Mouse (Mus musculus) limb, embryonic 10.5 days (tissue): ENCODE data around the gene Hook2. TPM values are rescaled to one million over a fixed set of nuclear protein-coding genes. Genes with fewer than 3 reads are reported as not detected.

Source experiments
- DNase-seq: peaks from one replicate; pipeline ENCODE4 v3.0.0-alpha.2; 2017; ENCODE audit warnings: low spot score
- H3K27ac ChIP-seq: fragments of 300-500 bp; sonication (generic); 2 replicates; pipeline ENCODE4 v1.5.1; 2016; ENCODE audit warnings: mild to moderate bottlenecking
- H3K27me3 ChIP-seq: fragments of 300-500 bp; sonication (generic); 2 replicates; pipeline ENCODE4 v1.6.1; 2016; ENCODE audit warnings: low read depth, mild to moderate bottlenecking; ENCODE audit not compliant: poor library complexity, severe bottlenecking
- H3K36me3 ChIP-seq: fragments of 300-500 bp; sonication (generic); 2 replicates; pipeline ENCODE4 v1.6.1; 2016; ENCODE audit warnings: mild to moderate bottlenecking, moderate library complexity
- H3K4me1 ChIP-seq: fragments of 300-500 bp; sonication (generic); 2 replicates; pipeline ENCODE4 v1.6.1; 2016
- H3K4me3 ChIP-seq: fragments of 300-500 bp; sonication (generic); 2 replicates; pipeline ENCODE4 v1.5.1; 2016; ENCODE audit warnings: mild to moderate bottlenecking, moderate library complexity
- H3K9me3 ChIP-seq: fragments of 300-500 bp; sonication (generic); replicated peaks from 2 replicates; pipeline ENCODE4 v1.6.1; 2016; ENCODE audit warnings: mild to moderate bottlenecking
- WGBS: fragments of 180-500 bp; shearing (Covaris S2); methylation state at CpG from one replicate; pipeline ENCODE4 v1.1.7; 2016; 5-methylcytosine and 5-hydroxymethylcytosine counted together
- polyA plus RNA-seq: library from polyadenylated mRNA; unstranded; fragments of >200 nt; fragmentation: Nextera tagmentation; extraction: Ambion mirVana; gene quantifications from 2 replicates; pipeline ENCODE4 v1.2.1, GENCODE M21; 2016

Gene Hook2
- polyA plus RNA-seq, 1 experiment from 2014 or later: 19.1 TPM

- no peak overlapping the region for H3K27ac ChIP-seq
- 91% methylated on average over 14 of the region's 14 CpGs for whole genome bisulfite sequencing
- peak overlapping the region; percentile 89 for H3K4me3 ChIP-seq
- no peaks in the 10 kb centered on the region for H3K27me3 ChIP-seq
- peaks cover 56% of the 10 kb centered on the region for H3K36me3 ChIP-seq
- H3K4me1 ChIP-seq: peaks cover 37% of the 10 kb centered on the region
- no peaks in the 10 kb centered on the region for H3K9me3 ChIP-seq
- no peak for DNase-seq
These were observed 38.9 kb downstream of the Hook2 start for GRCm38 (mm10) chr8:85029271-85029670.

GRCm38 (mm10) chr8:85032622-85033311 is 42.4 kb downstream of the Hook2 start:
- WGBS: 89% methylated on average over 4 of the region's 4 CpGs
- H3K4me1 ChIP-seq: peaks cover 37% of the 10 kb centered on the region
- no peak overlapping the region for H3K27ac ChIP-seq
- no peak overlapping the region for H3K4me3 ChIP-seq
- no peak for DNase-seq
- no peaks in the 10 kb centered on the region for H3K27me3 ChIP-seq
- H3K9me3 ChIP-seq: no peaks in the 10 kb centered on the region
- H3K36me3 ChIP-seq: peaks cover 58% of the 10 kb centered on the region

- H3K9me3 ChIP-seq: no peaks in the 10 kb centered on the region
- peaks cover 37% of the 10 kb centered on the region for H3K4me1 ChIP-seq
- 39% methylated on average over 1 of the region's 1 CpGs for WGBS
- no peak overlapping the region for H3K27ac ChIP-seq
- H3K4me3 ChIP-seq: 0 out of 2 replicates have a peak overlapping the region, but pooled peaks have one; percentile 81
- H3K27me3 ChIP-seq: no peaks in the 10 kb centered on the region
- no peak for DNase-seq
- H3K36me3 ChIP-seq: peaks cover 54% of the 10 kb centered on the region
These were observed 43.5 kb downstream of the Hook2 start for GRCm38 (mm10) chr8:85033867-85034266.

- Histone ChIP-seq H3K27me3 (no peaks in the 10 kb centered on the region), H3K36me3 (peaks cover 51% of the 10 kb centered on the region), H3K4me3 (peak overlapping the region; percentile 81), H3K4me1 (peaks cover 34% of the 10 kb centered on the region), H3K9me3 (no peaks in the 10 kb centered on the region), H3K27ac (peak overlapping the region; percentile 99)
- DNase-seq: peak; percentile 83
- 4% methylated on average over 13 of the region's 13 CpGs for WGBS
These were observed 44.4 kb downstream of the Hook2 start for GRCm38 (mm10) chr8:85034764-85035163.

- peak overlapping the region; percentile 99 for H3K27ac ChIP-seq
- 8% methylated on average over 12 of the region's 12 CpGs for WGBS
- H3K9me3 ChIP-seq: no peaks in the 10 kb centered on the region
- H3K4me3 ChIP-seq: peak overlapping the region; percentile 81
- no peaks in the 10 kb centered on the region for H3K27me3 ChIP-seq
- peaks cover 51% of the 10 kb centered on the region for H3K36me3 ChIP-seq
- peaks cover 34% of the 10 kb centered on the region for H3K4me1 ChIP-seq
- no peak for DNase-seq
These were observed 44.8 kb downstream of the Hook2 start for GRCm38 (mm10) chr8:85035165-85035727.

GRCm38 (mm10) chr8:85035728-85036310 is 45.4 kb downstream of the Hook2 start:
- Histone ChIP-seq H3K4me1 (peaks cover 34% of the 10 kb centered on the region), H3K36me3 (peaks cover 51% of the 10 kb centered on the region), H3K9me3 (no peaks in the 10 kb centered on the region), H3K27ac (peak overlapping the region; percentile 99), H3K27me3 (no peaks in the 10 kb centered on the region), H3K4me3 (peak overlapping the region; percentile 81)
- DNase-seq: peak; percentile 51
- 2% methylated on average over 15 of the region's 15 CpGs for WGBS

- peak overlapping the region; percentile 81 for H3K4me3 ChIP-seq
- no peak for DNase-seq
- 0% methylated on average over 9 of the region's 9 CpGs for WGBS
- peak overlapping the region; percentile 99 for H3K27ac ChIP-seq
- H3K9me3 ChIP-seq: no peaks in the 10 kb centered on the region
- no peaks in the 10 kb centered on the region for H3K27me3 ChIP-seq
- peaks cover 52% of the 10 kb centered on the region for H3K36me3 ChIP-seq
- peaks cover 34% of the 10 kb centered on the region for H3K4me1 ChIP-seq
These were observed 45.9 kb downstream of the Hook2 start for GRCm38 (mm10) chr8:85036381-85036717.

- Histone ChIP-seq H3K36me3 (peaks cover 52% of the 10 kb centered on the region), H3K4me1 (peaks cover 34% of the 10 kb centered on the region), H3K27ac (peak within 1 kb of the TSS; percentile 99), H3K4me3 (peak within 1 kb of the TSS; percentile 81), H3K9me3 (no peaks in the 10 kb centered on the region), H3K27me3 (no peaks in the 10 kb centered on the region)
- peak; percentile 92 for DNase-seq
- 1% methylated on average over 59 of the region's 59 CpGs for WGBS
These were observed 46.4 kb downstream of the Hook2 start, which contains the start of gene Tnpo2 for GRCm38 (mm10) chr8:85036718-85037365. TSS of gene Tnpo2 (plus strand) at chr8:85036915.

- WGBS: under 1% methylated on average over 14 of the region's 14 CpGs
- no peak for DNase-seq
- no peaks in the 10 kb centered on the region for H3K27me3 ChIP-seq
- H3K36me3 ChIP-seq: peaks cover 52% of the 10 kb centered on the region
- H3K4me1 ChIP-seq: peaks cover 34% of the 10 kb centered on the region
- H3K27ac ChIP-seq: peak overlapping the region; percentile 99
- H3K9me3 ChIP-seq: no peaks in the 10 kb centered on the region
- H3K4me3 ChIP-seq: peak overlapping the region; percentile 81
These were observed 46.9 kb downstream of the Hook2 start for GRCm38 (mm10) chr8:85037366-85037680.

- H3K4me1 ChIP-seq: peaks cover 34% of the 10 kb centered on the region
- H3K4me3 ChIP-seq: peak overlapping the region; percentile 81
- no peaks in the 10 kb centered on the region for H3K27me3 ChIP-seq
- no peaks in the 10 kb centered on the region for H3K9me3 ChIP-seq
- H3K36me3 ChIP-seq: peaks cover 52% of the 10 kb centered on the region
- DNase-seq: peak; percentile 79
- WGBS: under 1% methylated on average over 57 of the region's 57 CpGs
- peak overlapping the region; percentile 99 for H3K27ac ChIP-seq
These were observed 47.5 kb downstream of the Hook2 start for GRCm38 (mm10) chr8:85037681-85038531.

GRCm38 (mm10) chr8:85043619-85044018 is 53.2 kb downstream of the Hook2 start:
- H3K36me3 ChIP-seq: peaks cover 95% of the 10 kb centered on the region
- no peaks in the 10 kb centered on the region for H3K27me3 ChIP-seq
- no peaks in the 10 kb centered on the region for H3K9me3 ChIP-seq
- no peak overlapping the region for H3K4me3 ChIP-seq
- H3K27ac ChIP-seq: no peak overlapping the region
- peaks cover 7% of the 10 kb centered on the region for H3K4me1 ChIP-seq
- WGBS: 96% methylated on average over 6 of the region's 6 CpGs
- DNase-seq: no peak
